Mouse (Mus musculus) CD4-positive, CD25-positive, alpha-beta regulatory T cell, adult 2 months (primary cell): ENCODE data around the gene Ldhal6b.
A peak's percentile ranks its signal among the peaks of the same experiment; 100 is the strongest.

Experiments used
- DNase-seq: peaks from one replicate; pipeline ENCODE4 v3.0.0-alpha.2; 2012; ENCODE audit warnings: low read depth, low spot score

Ldhal6b gene

GRCm38 (mm10) chr17:5410336-5410735, 8.2 kb downstream of the Ldhal6b start:
- no peak for DNase-seq

- no peak for DNase-seq
Observed at GRCm38 (mm10) chr17:5407030-5407429, 11.5 kb downstream of the Ldhal6b start.

GRCm38 (mm10) chr17:5406566-5406965, 12.0 kb downstream of the Ldhal6b start:
- DNase-seq: peak; percentile 23

GRCm38 (mm10) chr17:5403885-5404284, 14.7 kb downstream of the Ldhal6b start:
- DNase-seq: no peak

GRCm38 (mm10) chr17:5402624-5403023, 15.9 kb downstream of the Ldhal6b start:
- DNase-seq: peak; percentile 69

- peak; percentile 79 for DNase-seq
Observed at GRCm38 (mm10) chr17:5402069-5402468, 16.5 kb downstream of the Ldhal6b start.

- DNase-seq: no peak
Observed at GRCm38 (mm10) chr17:5401288-5401687, 17.3 kb downstream of the Ldhal6b start.

GRCm38 (mm10) chr17:5400435-5401090, 18.0 kb downstream of the Ldhal6b start:
- no peak for DNase-seq

GRCm38 (mm10) chr17:5397148-5398007, 21.2 kb downstream of the Ldhal6b start:
- DNase-seq: peak; percentile 88

- DNase-seq: no peak
Observed at GRCm38 (mm10) chr17:5396213-5396612, 22.4 kb downstream of the Ldhal6b start.

- no peak for DNase-seq
Observed at GRCm38 (mm10) chr17:5395454-5396205, 22.9 kb downstream of the Ldhal6b start.

GRCm38 (mm10) chr17:5390682-5391081, 27.9 kb downstream of the Ldhal6b start:
- no peak for DNase-seq

- DNase-seq: no peak
Observed at GRCm38 (mm10) chr17:5388351-5388750, 30.2 kb downstream of the Ldhal6b start.

- no peak for DNase-seq
Observed at GRCm38 (mm10) chr17:5386885-5387545, 31.6 kb downstream of the Ldhal6b start.

- no peak for DNase-seq
Observed at GRCm38 (mm10) chr17:5385694-5386093, 32.9 kb downstream of the Ldhal6b start.

- peak; percentile 14 for DNase-seq
Observed at GRCm38 (mm10) chr17:5377930-5378310, 40.6 kb downstream of the Ldhal6b start.

- no peak for DNase-seq
Observed at GRCm38 (mm10) chr17:5377151-5377929, 41.2 kb downstream of the Ldhal6b start.

- DNase-seq: no peak
Observed at GRCm38 (mm10) chr17:5372951-5373350, 45.6 kb downstream of the Ldhal6b start.

GRCm38 (mm10) chr17:5371521-5371920, 47.0 kb downstream of the Ldhal6b start:
- no peak for DNase-seq

- DNase-seq: no peak
Observed at GRCm38 (mm10) chr17:5371032-5371431, 47.5 kb downstream of the Ldhal6b start.
